Mouse (Mus musculus): ENCODE data around the gene Ankrd31.

GRCm38 (mm10) chr13:96895144-96895543, 147.1 kb downstream of the Ankrd31 start:
- TF ChIP-seq MAX (IDR thresholded peaks at IDR 0.05; ENCODE audit: low read length) (no peak), POLR2A (IDR thresholded peaks at IDR 0.05; ENCODE audit: control insufficient read depth in 1 of 2, insufficient read depth in 1 of 2, low read depth in 1 of 2, low read length in 2 of 2, poor library complexity in 1 of 2) (no peak), CHD2 (IDR thresholded peaks at IDR 0.05; ENCODE audit: low read length) (no peak), CTCF (IDR thresholded peaks at IDR 0.05 in 2 of 3, conservative IDR thresholded peaks at IDR 0.05 in 1 of 3; ENCODE audit: control insufficient read depth in 1 of 3, insufficient read depth in 1 of 3, low read depth in 2 of 3, low read length in 3 of 3, poor library complexity in 1 of 3, severe bottlenecking in 1 of 3) (no peak), ETS1 (IDR thresholded peaks at IDR 0.05; ENCODE audit: low read depth, low read length) (no peak), ELF1 (IDR thresholded peaks at IDR 0.05; ENCODE audit: low read depth, low read length) (no peak), JUND (IDR thresholded peaks at IDR 0.05; ENCODE audit: low read depth, low read length) (no peak), EP300 (IDR thresholded peaks at IDR 0.05; ENCODE audit: low read depth in 1 of 2, low read length in 2 of 2) (no peak), USF1 (IDR thresholded peaks at IDR 0.05; ENCODE audit: low read depth, low read length) (no peak), GATA1 (IDR thresholded peaks at IDR 0.05; ENCODE audit: low read depth, low read length) (no peak), MAFK (IDR thresholded peaks at IDR 0.05; ENCODE audit: borderline replicate concordance, low read depth, low read length) (no peak), SIN3A (IDR thresholded peaks at IDR 0.05; ENCODE audit: low read length) (no peak)

All from MEL (cell line).